Mouse (Mus musculus) G1E (cell line): ENCODE results near the gene Etfa. TPM values are rescaled to one million over a fixed set of nuclear protein-coding genes. Genes with fewer than 3 reads are reported as not detected.
A peak's percentile ranks its signal among the peaks of the same experiment; 100 is the strongest.

Source experiments
- ATAC-seq: 2 replicates; pipeline ENCODE4 v1.8.0; 2016; ENCODE audit warnings: mild to moderate bottlenecking; ENCODE audit not compliant: insufficient number of reproducible peaks, poor library complexity, low FRiP score, severe bottlenecking; ENCODE audit errors: extremely low read depth
- DNase-seq: peaks from one replicate; pipeline ENCODE4 v3.0.0; 2012; ENCODE audit warnings: low spot score
- H3K27me3 ChIP-seq: 2 replicates; pipeline ENCODE4 v1.6.1; 2012; ENCODE audit warnings: mild to moderate bottlenecking, low read length, inconsistent platforms; ENCODE audit not compliant: insufficient read depth
- H3K36me3 ChIP-seq: replicated peaks from 2 replicates; pipeline ENCODE3; 2012; ENCODE audit warnings: mild to moderate bottlenecking, inconsistent platforms
- H3K4me1 ChIP-seq: 2 replicates; pipeline ENCODE4 v1.6.1; 2012; ENCODE audit warnings: low read depth, low read length, inconsistent platforms, mixed read lengths; ENCODE audit not compliant: insufficient read depth
- H3K4me3 ChIP-seq: 2 replicates; pipeline ENCODE4 v1.5.1; 2012; ENCODE audit warnings: low read depth, mild to moderate bottlenecking, inconsistent platforms, low read length, moderate library complexity, mixed read lengths
- H3K9me3 ChIP-seq: replicated peaks from 2 replicates; pipeline ENCODE4 v1.6.1; 2012; ENCODE audit warnings: inconsistent platforms
- CTCF ChIP-seq: IDR thresholded peaks from 2 replicates; pipeline ENCODE4 v1.5.1; 2012; ENCODE audit warnings: low read depth, low read length, inconsistent platforms, mixed read lengths
- GATA1 ChIP-seq: IDR thresholded peaks from 2 replicates; pipeline ENCODE4 v1.6.1; 2012; ENCODE audit warnings: borderline replicate concordance, low read length, inconsistent platforms, mixed read lengths
- GATA2 ChIP-seq: IDR thresholded peaks from 2 replicates; pipeline ENCODE4 v1.6.1; 2012; ENCODE audit warnings: low read depth, low read length, inconsistent platforms, borderline replicate concordance
- POLR2AphosphoS5 ChIP-seq: IDR thresholded peaks from 2 replicates; pipeline ENCODE4 v1.6.1; 2012; ENCODE audit warnings: low read depth, low read length, inconsistent platforms; ENCODE audit not compliant: insufficient replicate concordance
- TAL1 ChIP-seq: conservative IDR thresholded peaks from 2 replicates; pipeline ENCODE4 v1.6.1; 2012; ENCODE audit warnings: low read depth, low read length, inconsistent platforms, mixed read lengths
- polyA plus RNA-seq: library from polyadenylated mRNA; stranded (reverse); fragments of >175 nt; gene quantifications from 2 replicates; pipeline ENCODE4 v1.2.3, GENCODE M21; 2012
- total RNA-seq, 2 experiments: library from RNA; stranded (forward) in 1 of 2; stranded (reverse) in 1 of 2; fragments of 200-1000 nt in 1 of 2; fragments of >200 nt in 1 of 2; fragmentation: Nextera tagmentation in 1 of 2; gene quantifications; 2 replicates each; pipeline ENCODE4 v1.2.3; 2014 to 2017

The Etfa gene
- 49.2 and 59.6 TPM in 2 replicates for total RNA-seq (2014; fragmentation: Nextera tagmentation)
- total RNA-seq (2017), result 41.8 and 44.2 TPM in 2 replicates
- 67.9 and 77.6 TPM in 2 replicates for polyA plus RNA-seq

DNA sequence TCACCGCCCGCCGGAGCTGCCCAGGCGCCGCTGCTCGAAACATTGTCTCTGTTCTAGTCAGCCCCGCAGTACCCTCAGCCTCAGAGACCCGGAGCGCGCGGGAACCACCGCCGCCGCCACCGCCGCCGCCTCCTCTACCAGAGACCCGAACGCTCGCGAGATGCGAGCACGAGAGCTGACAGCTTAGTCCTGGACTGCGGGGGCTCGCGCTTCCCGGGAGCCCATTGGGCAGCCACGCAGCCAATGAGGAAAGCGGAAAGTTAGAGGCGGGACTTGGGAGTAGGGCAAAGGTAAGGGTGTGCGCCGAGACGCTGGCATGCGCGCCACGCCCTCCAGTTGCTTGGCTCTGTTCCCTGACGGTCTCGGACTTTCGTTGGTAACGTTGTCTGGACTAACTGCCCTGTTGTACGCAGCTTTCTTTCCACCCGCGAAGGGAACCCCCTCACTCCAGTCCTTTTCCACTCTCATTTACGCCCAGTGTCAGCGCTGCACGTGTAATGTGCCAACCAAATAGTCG is at the start of gene Etfa:
Gene Etfa, minus strand, starts transcription at position 217 of the 517 bp plus-strand sequence.
- H3K4me3 ChIP-seq, result peak within 1 kb of the TSS; percentile 91
- TF ChIP-seq GATA2 (no peak), CTCF (no peak)
- no peaks in the 10 kb centered on the region for H3K9me3 ChIP-seq
- H3K36me3 ChIP-seq, result peaks cover 17% of the 10 kb centered on the region
- H3K4me1 ChIP-seq, result peaks cover 24% of the 10 kb centered on the region
- DNase-seq, result peak; percentile 98
- peak; percentile 99 for ATAC-seq
- H3K27me3 ChIP-seq, result peaks cover 10% of the 10 kb centered on the region

DNA sequence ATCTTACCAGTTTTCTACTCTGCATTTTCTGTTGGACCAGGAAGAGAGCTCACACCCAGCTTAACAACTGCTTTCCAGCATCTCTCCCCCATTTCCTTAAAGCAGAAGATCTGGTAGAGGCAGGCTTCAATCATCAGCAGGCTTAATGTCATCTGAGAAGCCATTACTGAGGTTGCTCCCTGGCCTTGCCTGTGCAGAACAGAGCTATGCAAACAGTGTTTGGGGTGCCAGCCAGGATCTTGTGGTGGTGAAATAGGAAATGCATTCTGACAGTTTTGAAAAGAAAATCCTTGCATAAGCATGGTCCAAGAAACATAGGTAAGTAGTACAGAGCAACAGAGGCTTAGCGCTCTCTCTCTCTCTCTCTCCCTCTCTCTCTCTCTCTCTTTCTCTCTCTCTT is 48.9 kb upstream of the Etfa start:
- no peaks in the 10 kb centered on the region for H3K4me1 ChIP-seq
- ATAC-seq (no peak), DNase-seq (no peak)
- no peak for TF ChIP-seq CTCF
- no peak for TF ChIP-seq GATA2
- TF ChIP-seq TAL1, result no peak
- no peak for TF ChIP-seq POLR2AphosphoS5
- no peak for TF ChIP-seq GATA1
- no peaks in the 10 kb centered on the region for H3K9me3 ChIP-seq
- peaks cover 3% of the 10 kb centered on the region; the same call in 1 of the 2 replicates for H3K27me3 ChIP-seq
- H3K36me3 ChIP-seq, result no peaks in the 10 kb centered on the region
- no peak overlapping the region for H3K4me3 ChIP-seq

DNA sequence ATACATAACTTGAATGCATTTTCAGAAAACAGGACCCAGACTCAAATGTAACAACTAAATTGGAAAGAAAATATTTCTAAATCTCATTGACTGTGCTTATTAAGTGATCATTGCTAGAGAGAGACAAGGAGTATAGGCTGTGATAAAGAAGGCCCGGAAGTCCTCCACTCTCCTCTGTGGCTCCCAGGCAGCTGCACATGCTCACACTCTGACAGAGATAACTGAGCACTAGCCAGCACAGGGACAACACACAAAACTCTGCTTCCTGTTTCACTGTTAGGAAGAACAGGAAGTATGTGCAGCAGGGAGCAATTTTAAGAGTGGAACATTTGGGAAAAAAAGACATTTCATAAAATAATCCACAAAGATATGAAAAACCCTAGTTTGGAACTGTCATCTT is 42.9 kb upstream of the Etfa start:
- Histone ChIP-seq H3K36me3 (no peaks in the 10 kb centered on the region), H3K4me3 (no peak overlapping the region), H3K4me1 (no peaks in the 10 kb centered on the region), H3K9me3 (no peaks in the 10 kb centered on the region), H3K27me3 (no peaks in the 10 kb centered on the region)
- no peak for ATAC-seq
- TF ChIP-seq TAL1 (no peak), GATA2 (no peak), POLR2AphosphoS5 (no peak), CTCF (no peak), GATA1 (no peak)
- DNase-seq, result no peak

DNA sequence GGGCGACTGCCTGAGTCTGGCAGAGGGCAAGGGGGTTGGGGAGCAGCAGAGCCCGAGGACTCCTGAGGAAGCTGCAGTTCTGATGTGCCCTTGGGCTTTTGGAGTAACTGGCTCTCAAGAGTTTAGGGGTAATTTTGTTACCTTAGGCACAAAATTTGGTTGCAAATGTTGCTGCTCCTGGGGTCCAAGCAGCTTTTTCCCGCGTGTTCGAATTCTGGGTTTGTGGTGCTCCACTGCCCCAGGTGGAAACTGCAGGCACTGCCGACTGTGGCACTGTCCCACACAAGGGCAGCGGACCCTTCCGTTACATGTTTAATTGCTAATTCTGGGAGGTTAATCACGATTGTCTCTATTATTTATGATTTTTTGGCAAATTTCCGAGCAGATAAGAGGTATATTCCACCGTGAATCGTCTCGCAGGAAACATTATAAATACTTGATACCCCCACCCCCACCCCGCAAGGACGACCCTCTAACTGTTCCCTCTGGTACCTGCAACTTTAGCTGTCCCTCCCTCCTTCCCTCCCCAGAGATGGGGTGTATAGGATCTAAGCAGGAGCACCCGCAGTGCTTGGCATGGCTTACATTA is 37.4 kb upstream of the Etfa start:
- no peaks in the 10 kb centered on the region for H3K4me1 ChIP-seq
- no peak for ATAC-seq
- DNase-seq, result no peak
- peaks cover 27% of the 10 kb centered on the region; the same call in 1 of the 2 replicates for H3K27me3 ChIP-seq
- TF ChIP-seq TAL1 (no peak), CTCF (no peak), POLR2AphosphoS5 (no peak), GATA1 (no peak), GATA2 (no peak)
- H3K36me3 ChIP-seq, result no peaks in the 10 kb centered on the region
- H3K9me3 ChIP-seq, result peaks cover 4% of the 10 kb centered on the region
- no peak overlapping the region for H3K4me3 ChIP-seq

DNA sequence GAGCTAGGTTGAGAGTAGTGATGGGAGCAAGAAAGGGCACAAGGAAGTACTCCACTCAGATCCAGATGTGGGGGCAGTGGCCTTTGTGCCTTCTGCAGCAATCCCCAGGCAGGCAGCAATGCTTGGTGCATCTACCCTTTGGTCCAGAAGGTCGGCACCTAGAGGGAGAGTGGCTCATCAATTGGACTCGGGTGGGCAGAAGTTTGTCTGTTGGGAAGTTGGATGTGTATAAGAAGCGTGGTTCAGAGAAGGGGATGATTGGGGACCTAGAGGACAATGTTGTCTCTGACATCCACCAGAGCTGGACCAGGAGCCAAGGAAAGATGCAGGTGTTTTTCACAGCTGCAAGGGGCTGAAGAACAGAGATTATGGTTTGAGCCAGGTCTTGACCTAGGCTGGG is 36.8 kb upstream of the Etfa start:
- no peak overlapping the region for H3K4me3 ChIP-seq
- H3K36me3 ChIP-seq, result no peaks in the 10 kb centered on the region
- TF ChIP-seq POLR2AphosphoS5 (no peak), GATA2 (no peak), GATA1 (no peak), CTCF (no peak), TAL1 (no peak)
- ATAC-seq, result no peak
- no peak for DNase-seq
- H3K27me3 ChIP-seq, result peaks cover 32% of the 10 kb centered on the region; the same call in 1 of the 2 replicates
- peaks cover 4% of the 10 kb centered on the region for H3K9me3 ChIP-seq
- H3K4me1 ChIP-seq, result no peaks in the 10 kb centered on the region

DNA sequence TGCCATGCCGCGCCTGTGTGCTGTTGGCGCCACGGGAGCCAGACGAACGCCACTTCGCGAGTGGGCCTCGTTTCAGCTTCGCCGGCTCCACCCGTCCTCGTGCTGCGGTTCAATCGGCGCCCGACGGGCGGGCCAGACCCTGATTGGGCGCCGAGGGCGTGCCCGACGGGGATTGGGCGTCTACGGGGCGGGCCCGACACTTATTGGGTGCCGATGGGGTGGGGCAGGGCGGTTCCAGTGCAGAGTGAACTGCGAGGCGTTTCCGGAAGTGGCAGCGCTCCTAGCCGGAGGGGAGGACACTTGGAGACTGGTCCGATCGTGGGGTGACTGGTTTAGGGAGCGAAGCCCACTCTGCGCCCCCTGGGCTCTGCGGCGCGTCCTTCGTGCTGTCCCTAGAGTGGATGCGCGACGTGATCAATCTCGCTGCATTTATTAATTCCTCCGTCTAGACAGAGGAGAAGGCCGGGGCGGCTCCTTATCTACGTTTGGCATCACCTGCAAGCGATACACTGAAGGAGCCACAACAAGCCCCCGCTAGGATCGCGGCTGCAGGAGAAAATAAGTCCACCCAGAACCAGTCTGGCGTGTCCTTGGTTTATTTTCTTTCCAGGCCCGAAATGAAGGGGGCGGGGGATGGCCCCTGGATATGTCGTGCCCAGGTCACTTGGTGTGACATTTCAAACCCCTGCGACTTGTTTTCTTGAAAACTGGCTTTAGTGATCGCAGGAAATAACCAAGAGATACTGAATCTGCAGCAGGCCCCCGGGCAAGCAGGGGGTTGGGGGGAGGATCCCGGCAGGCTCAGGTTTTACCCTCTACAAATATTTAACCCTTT is 34.4 kb upstream of the Etfa start:
- no peak for ATAC-seq
- Histone ChIP-seq H3K27me3 (peaks cover 52% of the 10 kb centered on the region), H3K4me1 (no peaks in the 10 kb centered on the region; the same call in 1 of the 2 replicates), H3K4me3 (no peak overlapping the region), H3K36me3 (no peaks in the 10 kb centered on the region), H3K9me3 (peaks cover 12% of the 10 kb centered on the region)
- DNase-seq, result no peak
- no peak for TF ChIP-seq GATA2
- no peak for TF ChIP-seq POLR2AphosphoS5
- no peak for TF ChIP-seq TAL1
- TF ChIP-seq CTCF, result no peak
- TF ChIP-seq GATA1, result no peak
